Mouse (Mus musculus): ENCODE data around the gene Hook2. TPM values are rescaled to one million over a fixed set of nuclear protein-coding genes. Genes with fewer than 3 reads are reported as not detected.

Gene Hook2
- total and polyA plus RNA-seq, 3 experiments = 7.1 to 24.7 (median 9.8) TPM

DNA sequence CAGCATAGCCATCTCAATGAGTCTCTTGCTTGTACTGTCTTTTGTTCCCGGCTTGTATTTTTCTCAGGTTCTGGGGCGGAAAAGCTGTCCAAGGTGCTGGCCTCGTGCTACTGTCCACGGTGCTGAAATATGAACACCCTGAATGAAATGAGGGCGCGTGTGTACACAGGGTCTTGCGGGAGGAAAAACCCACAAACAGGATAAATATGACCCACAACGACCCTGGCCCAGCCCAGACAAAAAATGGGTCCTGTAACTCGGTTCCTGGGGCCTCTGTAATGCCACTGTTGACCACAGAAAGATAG lies 43.2 kb upstream of the Hook2 start:
- Histone ChIP-seq H3K27ac (ENCODE audit: insufficient read depth, low read depth) (no peak overlapping the region), H3K36me3 (replicated peaks in 1 of 2; ENCODE audit: control insufficient read depth in 1 of 2, insufficient read depth in 1 of 2, low read length in 1 of 2) (no peaks in the 10 kb centered on the region), H3K27me3 (replicated peaks) (peaks cover 68% of the 10 kb centered on the region), H3K4me1 (ENCODE audit: control insufficient read depth in 1 of 2, insufficient read depth in 2 of 2) (peaks cover 0 to 9% of the 10 kb centered on the region in 2 experiments; a peak in 2 of 4 replicates), H3K79me2 (replicated peaks; ENCODE audit: control insufficient read depth, extremely low read depth, insufficient read depth, poor library complexity, severe bottlenecking) (no peaks in the 10 kb centered on the region), H3K9ac (ENCODE audit: insufficient read depth, low read depth) (no peak overlapping the region), H3K4me3 (replicated peaks in 1 of 3; ENCODE audit: low read depth in 2 of 3, low read length in 2 of 3, poor library complexity in 1 of 3) (no peak overlapping the region), H3K9me3 (replicated peaks; ENCODE audit: low read length) (peaks cover 2% of the 10 kb centered on the region), H3K4me2 (ENCODE audit: insufficient read depth, low read depth, poor library complexity, severe bottlenecking) (no peak overlapping the region)
- TF ChIP-seq MEF2A (IDR thresholded peaks at IDR 0.05; ENCODE audit: borderline replicate concordance, low read depth, low read length) (no peak), MXI1 (IDR thresholded peaks at IDR 0.05; ENCODE audit: low read depth, low read length) (peak; percentile 68; the same call in 1 of the 2 replicates), SIN3A (IDR thresholded peaks at IDR 0.05; ENCODE audit: low read length) (peak; percentile 99), HCFC1 (IDR thresholded peaks at IDR 0.05; ENCODE audit: low read depth, low read length) (no peak), NELFE (IDR thresholded peaks at IDR 0.05; ENCODE audit: low read depth, low read length) (no peak), BHLHE40 (IDR thresholded peaks at IDR 0.05; ENCODE audit: low read depth, low read length) (no peak), JUN (IDR thresholded peaks at IDR 0.05; ENCODE audit: insufficient read depth, low read depth, low read length) (no peak), UBTF (IDR thresholded peaks at IDR 0.05; ENCODE audit: low read depth, low read length) (no peak), ELF1 (IDR thresholded peaks at IDR 0.05; ENCODE audit: low read depth, low read length) (no peak), CTCF (conservative IDR thresholded peaks at IDR 0.05 in 1 of 2, IDR thresholded peaks at IDR 0.05 in 1 of 2; ENCODE audit: low read depth in 2 of 2, low read length in 2 of 2) (no peak)
- in situ Hi-C loops (cut with MboI; ENCODE audit: low pct_ligation_motif_present, low pct_unique_long_range_greater_than_20kb, low sequenced_read_pairs) = no loop called here
- dilution Hi-C loops (cut with MboI; ENCODE audit: extremely low pct_ligation_motif_present, extremely low pct_unique_long_range_greater_than_20kb, low sequenced_read_pairs) = no loop called here
- no peak for DNase-seq (ENCODE audit: extremely low read depth)

DNA sequence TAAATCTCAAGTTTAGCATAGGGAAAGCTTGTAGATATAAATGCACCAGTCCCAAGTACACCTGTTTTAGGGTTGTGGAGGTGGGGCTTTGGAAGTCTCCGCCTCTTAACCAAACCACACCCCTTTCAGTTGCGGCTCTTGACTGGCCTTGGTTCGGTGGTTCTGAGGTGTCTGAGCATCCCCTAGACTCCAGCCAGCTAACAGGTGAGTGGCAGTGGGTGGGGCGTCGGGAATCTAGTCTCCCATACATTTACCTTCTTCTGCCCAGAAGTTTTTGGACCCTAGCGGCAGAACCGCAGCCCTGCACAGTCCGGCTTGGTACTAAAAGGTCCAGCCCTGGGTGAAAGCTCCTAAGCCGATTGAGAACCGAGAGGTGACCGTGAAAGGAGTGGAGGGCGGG lies 40.6 kb upstream of the Hook2 start:
- Histone ChIP-seq H3K9ac (ENCODE audit: insufficient read depth, low read depth) (no peak overlapping the region), H3K4me3 (replicated peaks in 1 of 3; ENCODE audit: low read depth in 2 of 3, low read length in 2 of 3, poor library complexity in 1 of 3) (no peak overlapping the region), H3K27me3 (replicated peaks) (peaks cover 57% of the 10 kb centered on the region), H3K79me2 (replicated peaks; ENCODE audit: control insufficient read depth, extremely low read depth, insufficient read depth, poor library complexity, severe bottlenecking) (no peaks in the 10 kb centered on the region), H3K36me3 (replicated peaks in 1 of 2; ENCODE audit: control insufficient read depth in 1 of 2, insufficient read depth in 1 of 2, low read length in 1 of 2) (no peaks in the 10 kb centered on the region), H3K4me2 (ENCODE audit: insufficient read depth, low read depth, poor library complexity, severe bottlenecking) (no peak overlapping the region), H3K27ac (ENCODE audit: insufficient read depth, low read depth) (no peak overlapping the region), H3K9me3 (replicated peaks; ENCODE audit: low read length) (peaks cover 2% of the 10 kb centered on the region), H3K4me1 (ENCODE audit: control insufficient read depth in 1 of 2, insufficient read depth in 2 of 2) (peaks cover 6 to 7% of the 10 kb centered on the region in 2 experiments)
- TF ChIP-seq GABPA (IDR thresholded peaks at IDR 0.05; ENCODE audit: insufficient replicate concordance, low read depth, low read length) = no peak
- no peak for TF ChIP-seq RAD21 (IDR thresholded peaks at IDR 0.05; ENCODE audit: low read depth, low read length)
- TF ChIP-seq CTCF (conservative IDR thresholded peaks at IDR 0.05 in 1 of 2, IDR thresholded peaks at IDR 0.05 in 1 of 2; ENCODE audit: low read depth in 2 of 2, low read length in 2 of 2) = no peak
- no peak for TF ChIP-seq JUN (IDR thresholded peaks at IDR 0.05; ENCODE audit: insufficient read depth, low read depth, low read length)
- TF ChIP-seq TCF12 (IDR thresholded peaks at IDR 0.05; ENCODE audit: low read depth, low read length) = no peak
- TF ChIP-seq MEF2A (IDR thresholded peaks at IDR 0.05; ENCODE audit: borderline replicate concordance, low read depth, low read length) = no peak
- in situ Hi-C loops (cut with MboI; ENCODE audit: low pct_ligation_motif_present, low pct_unique_long_range_greater_than_20kb, low sequenced_read_pairs) (no loop called here), dilution Hi-C loops (cut with MboI; ENCODE audit: extremely low pct_ligation_motif_present, extremely low pct_unique_long_range_greater_than_20kb, low sequenced_read_pairs) (no loop called here)
- DNase-seq (ENCODE audit: extremely low read depth) = no peak
